Mouse (Mus musculus) testis, adult 2 months (tissue): ENCODE measurements at regions not wholly inside any gene's neighbourhood (a gene's known extent, or its start where the extent isn't known, plus 50 kb on each side); places are given as distances from the start of the nearest gene placed in this dataset.

Source experiments
- H3K27ac ChIP-seq: fragments of 200-500 bp; 2 replicates; pipeline ENCODE4 v1.5.1; 2012; ENCODE audit warnings: low read depth, low read length; ENCODE audit not compliant: control insufficient read depth, insufficient read depth
- H3K27me3 ChIP-seq: fragments of 200-500 bp; 2 replicates; pipeline ENCODE4 v1.6.1; 2012; ENCODE audit warnings: mild to moderate bottlenecking, low read length, moderate library complexity; ENCODE audit not compliant: control insufficient read depth, insufficient read depth
- H3K36me3 ChIP-seq: fragments of 200-500 bp; 2 replicates; pipeline ENCODE4 v1.6.1; 2012; ENCODE audit warnings: mild to moderate bottlenecking, low read length; ENCODE audit not compliant: control insufficient read depth, insufficient read depth
- H3K4me1 ChIP-seq: fragments of 200-500 bp; 2 replicates; pipeline ENCODE4 v1.6.1; 2012; ENCODE audit warnings: low read length; ENCODE audit not compliant: control insufficient read depth, insufficient read depth
- H3K4me3 ChIP-seq: fragments of 200-500 bp; 2 replicates; pipeline ENCODE4 v1.5.1; 2012; ENCODE audit warnings: low read depth, mild to moderate bottlenecking, low read length, moderate library complexity, mixed read lengths; ENCODE audit not compliant: control insufficient read depth
- CTCF ChIP-seq: fragments of 200-500 bp; IDR thresholded peaks from 2 replicates; pipeline ENCODE4 v1.5.1; 2012; ENCODE audit warnings: low read depth, mild to moderate bottlenecking, inconsistent platforms, low read length, moderate library complexity; ENCODE audit not compliant: control insufficient read depth, insufficient read depth, insufficient replicate concordance
- POLR2A ChIP-seq: fragments of 200-500 bp; IDR thresholded peaks from 2 replicates; pipeline ENCODE4 v1.6.1; 2012; ENCODE audit warnings: low read depth, mild to moderate bottlenecking, inconsistent platforms, low read length, moderate library complexity; ENCODE audit not compliant: control insufficient read depth

GRCm38 (mm10) chr3:119494580-119494979, 289.7 kb downstream of the Ptbp2 start:
- Histone ChIP-seq H3K27ac (no peak overlapping the region), H3K4me3 (no peak overlapping the region), H3K36me3 (no peaks in the 10 kb centered on the region), H3K27me3 (no peaks in the 10 kb centered on the region), H3K4me1 (peaks cover 2% of the 10 kb centered on the region; the same call in 1 of the 2 replicates)
- TF ChIP-seq POLR2A (no peak), CTCF (no peak)

GRCm38 (mm10) chr3:119492627-119493026, 291.6 kb downstream of the Ptbp2 start:
- TF ChIP-seq POLR2A = no peak
- TF ChIP-seq CTCF = no peak
- Histone ChIP-seq H3K36me3 (no peaks in the 10 kb centered on the region), H3K27me3 (no peaks in the 10 kb centered on the region), H3K4me1 (no peaks in the 10 kb centered on the region), H3K4me3 (no peak overlapping the region), H3K27ac (no peak overlapping the region)

GRCm38 (mm10) chr3:119489336-119489735, 294.9 kb downstream of the Ptbp2 start:
- no peaks in the 10 kb centered on the region for H3K4me1 ChIP-seq
- no peaks in the 10 kb centered on the region for H3K36me3 ChIP-seq
- H3K27ac ChIP-seq = no peak overlapping the region
- no peak overlapping the region for H3K4me3 ChIP-seq
- H3K27me3 ChIP-seq = no peaks in the 10 kb centered on the region
- TF ChIP-seq CTCF (no peak), POLR2A (no peak)
